Mouse (Mus musculus) embryonic facial prominence, embryonic 14.5 days (tissue): ENCODE measurements at regions not wholly inside any gene's neighbourhood (a gene's known extent, or its start where the extent isn't known, plus 50 kb on each side); places are given as distances from the start of the nearest gene placed in this dataset.

ENCODE experiments used
- ATAC-seq: fragments of 200-750 bp; cut with Nextera tagmentation; 2 replicates; pipeline ENCODE4 v1.8.0; 2017; ENCODE audit warnings: low read depth, moderate number of reproducible peaks, moderate TSS enrichment
- DNase-seq: peaks from one replicate; pipeline ENCODE4 v3.0.0-alpha.2; 2015; ENCODE audit warnings: low spot score
- H3K27ac ChIP-seq: fragments of 300-500 bp; sonication (generic); replicated peaks from 2 replicates; pipeline ENCODE4 v1.5.1; 2014; ENCODE audit warnings: low read depth, mild to moderate bottlenecking, low read length, moderate library complexity
- H3K27me3 ChIP-seq: fragments of 300-500 bp; sonication (generic); replicated peaks from 2 replicates; pipeline ENCODE4 v1.6.1; 2014; ENCODE audit warnings: low read length; ENCODE audit not compliant: control insufficient read depth, insufficient read depth
- H3K36me3 ChIP-seq: fragments of 300-500 bp; sonication (generic); 2 replicates; pipeline ENCODE4 v1.6.1; 2014; ENCODE audit warnings: low read length, mixed read lengths; ENCODE audit not compliant: control insufficient read depth, insufficient read depth
- H3K4me1 ChIP-seq: fragments of 300-500 bp; sonication (generic); 2 replicates; pipeline ENCODE4 v1.6.1; 2014; ENCODE audit warnings: antibody characterized with exemption, low read length; ENCODE audit not compliant: control insufficient read depth, insufficient read depth
- H3K4me2 ChIP-seq: fragments of 300-500 bp; sonication (generic); 2 replicates; pipeline ENCODE4 v1.6.1; 2014; ENCODE audit warnings: low read depth, mild to moderate bottlenecking, low read length, moderate library complexity, mixed read lengths
- H3K4me3 ChIP-seq: fragments of 300-500 bp; sonication (generic); 2 replicates; pipeline ENCODE4 v1.5.1; 2014; ENCODE audit warnings: low read depth, mild to moderate bottlenecking, low read length
- H3K9ac ChIP-seq: fragments of 300-500 bp; sonication (generic); 2 replicates; pipeline ENCODE4 v1.6.1; 2014; ENCODE audit warnings: low read depth, mild to moderate bottlenecking, low read length, moderate library complexity, mixed read lengths
- H3K9me3 ChIP-seq: fragments of 300-500 bp; sonication (generic); 2 replicates; pipeline ENCODE4 v1.6.1; 2016; ENCODE audit warnings: low read length; ENCODE audit not compliant: control insufficient read depth
- WGBS: fragments of 180-500 bp; shearing (Covaris S2); extraction: QIAGEN DNeasy Blood & Tissue Kit; methylation state at CpG from one replicate; pipeline ENCODE4 v1.1.7; 2014; 5-methylcytosine and 5-hydroxymethylcytosine counted together

DNA sequence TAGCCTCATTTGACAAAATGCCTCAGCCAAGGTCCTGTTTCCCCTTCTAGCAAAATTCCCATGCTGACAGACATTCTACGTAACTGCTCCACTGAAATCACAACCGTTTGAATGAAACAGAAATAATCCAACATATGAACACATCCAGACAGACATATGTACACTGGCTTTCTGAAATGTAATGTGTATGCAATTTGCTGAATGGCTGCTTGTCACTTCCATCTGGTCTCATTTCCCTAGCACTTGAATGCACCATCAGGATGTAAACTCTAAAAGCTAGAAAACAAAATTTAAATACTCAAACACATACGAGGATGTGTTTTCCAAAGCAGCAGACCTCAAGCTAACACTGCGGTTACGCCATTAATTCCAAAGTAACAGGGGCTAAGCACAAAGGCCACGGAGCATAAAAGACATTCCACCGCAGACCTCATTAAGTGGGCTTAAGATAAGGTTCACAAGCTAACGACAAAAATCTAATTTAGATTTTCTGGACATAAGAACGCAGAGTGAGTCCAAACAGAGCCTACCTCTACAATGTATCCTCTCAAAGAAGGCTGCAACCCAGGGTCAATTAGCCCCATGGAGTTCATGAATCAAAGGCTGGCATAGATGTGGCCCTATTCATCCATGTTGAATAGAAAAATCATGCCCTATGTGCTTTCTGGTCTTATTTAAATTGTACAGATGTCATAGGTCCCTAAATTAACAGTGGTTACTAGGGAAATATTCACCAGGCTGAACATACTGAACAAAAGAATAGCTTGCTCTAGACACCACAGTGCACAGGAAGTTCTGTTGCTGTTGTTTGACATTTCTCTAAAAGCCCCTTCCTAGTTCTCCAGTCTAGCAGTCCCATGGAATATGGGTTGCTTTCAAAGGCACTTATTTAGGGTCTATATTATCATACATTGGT is 630.5 kb downstream of the Nedd1 start:
- ATAC-seq, result no peak
- Histone ChIP-seq H3K9ac (no peak overlapping the region), H3K4me1 (no peaks in the 10 kb centered on the region), H3K4me3 (no peak overlapping the region), H3K4me2 (no peak overlapping the region), H3K27ac (no peak overlapping the region), H3K9me3 (no peaks in the 10 kb centered on the region), H3K36me3 (no peaks in the 10 kb centered on the region), H3K27me3 (no peaks in the 10 kb centered on the region)
- WGBS, result 66% methylated on average over 9 of the region's 9 CpGs
- no peak for DNase-seq

DNA sequence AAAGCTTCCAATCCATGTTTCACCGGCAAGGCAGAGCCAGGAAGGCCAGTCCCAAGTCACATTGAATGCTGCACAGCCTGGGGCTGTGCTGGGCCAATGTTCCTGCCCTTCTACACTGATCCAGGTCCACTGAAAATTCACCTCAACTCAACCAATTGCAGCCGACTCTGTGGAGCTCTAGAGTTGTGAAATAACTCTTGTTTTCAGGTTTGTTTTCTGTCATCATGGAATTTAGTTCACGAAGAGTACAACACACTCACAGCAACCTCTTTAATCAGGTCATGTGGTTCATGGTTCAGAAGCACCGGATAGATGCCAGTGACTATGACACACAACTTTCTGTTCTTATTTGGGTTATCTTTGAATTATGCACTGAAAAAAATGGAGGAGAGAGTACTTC is 640.1 kb downstream of the Nedd1 start:
- no peak overlapping the region for H3K9ac ChIP-seq
- peaks cover 3% of the 10 kb centered on the region; the same call in 1 of the 2 replicates for H3K4me1 ChIP-seq
- no peak overlapping the region for H3K4me3 ChIP-seq
- WGBS, result 82% methylated on average over 4 of the region's 4 CpGs
- H3K36me3 ChIP-seq, result no peaks in the 10 kb centered on the region
- H3K4me2 ChIP-seq, result no peak overlapping the region
- H3K27ac ChIP-seq, result no peak overlapping the region
- DNase-seq, result no peak
- H3K27me3 ChIP-seq, result no peaks in the 10 kb centered on the region
- ATAC-seq, result no peak
- no peaks in the 10 kb centered on the region for H3K9me3 ChIP-seq

DNA sequence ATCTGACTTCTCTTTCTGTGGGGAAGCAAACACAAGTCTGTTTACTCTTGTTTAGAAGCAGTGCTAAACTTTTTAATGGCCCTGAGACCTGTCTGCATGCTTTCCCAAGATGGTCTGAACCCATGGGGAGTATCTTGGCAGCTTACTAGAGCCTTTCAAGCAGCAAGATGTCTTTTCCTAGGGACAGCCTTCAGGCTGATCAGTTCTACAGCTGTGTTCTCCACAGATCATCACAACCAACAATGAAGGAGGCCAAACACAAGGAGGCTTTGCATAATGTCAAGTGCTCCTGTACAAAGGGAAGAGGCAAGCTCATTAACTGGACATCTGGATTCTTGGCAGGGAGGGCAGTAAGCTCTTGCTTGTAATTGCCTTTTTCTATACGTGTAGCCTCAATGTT is 641.0 kb downstream of the Nedd1 start:
- Histone ChIP-seq H3K4me3 (no peak overlapping the region), H3K4me1 (peaks cover 3% of the 10 kb centered on the region; the same call in 1 of the 2 replicates), H3K27ac (no peak overlapping the region), H3K9me3 (no peaks in the 10 kb centered on the region), H3K27me3 (no peaks in the 10 kb centered on the region), H3K36me3 (no peaks in the 10 kb centered on the region), H3K9ac (no peak overlapping the region), H3K4me2 (no peak overlapping the region)
- WGBS, result 56% methylated on average over 1 of the region's 1 CpGs
- DNase-seq (peak; percentile 34), ATAC-seq (peak; percentile 44; the same call in 1 of the 2 replicates)

DNA sequence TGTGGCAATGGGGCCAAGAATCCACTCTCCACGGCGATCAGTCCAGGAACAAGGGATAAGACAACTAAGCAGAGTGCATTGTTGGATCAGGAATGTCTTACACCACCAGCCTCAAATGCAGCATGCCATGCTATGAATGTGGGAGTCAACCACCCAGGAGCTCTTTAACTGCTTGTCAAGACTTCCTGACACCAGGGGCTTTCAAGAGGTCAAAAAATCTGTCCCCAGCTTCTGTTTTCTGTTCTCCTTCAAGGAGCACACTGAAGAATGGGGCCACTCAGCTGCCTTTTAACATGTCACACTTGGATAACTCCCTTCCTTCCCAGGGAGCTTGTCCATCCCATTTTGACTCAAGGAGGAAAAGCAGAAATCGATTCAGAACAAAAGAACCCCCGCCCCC is 642.8 kb downstream of the Nedd1 start:
- H3K27me3 ChIP-seq, result no peaks in the 10 kb centered on the region

DNA sequence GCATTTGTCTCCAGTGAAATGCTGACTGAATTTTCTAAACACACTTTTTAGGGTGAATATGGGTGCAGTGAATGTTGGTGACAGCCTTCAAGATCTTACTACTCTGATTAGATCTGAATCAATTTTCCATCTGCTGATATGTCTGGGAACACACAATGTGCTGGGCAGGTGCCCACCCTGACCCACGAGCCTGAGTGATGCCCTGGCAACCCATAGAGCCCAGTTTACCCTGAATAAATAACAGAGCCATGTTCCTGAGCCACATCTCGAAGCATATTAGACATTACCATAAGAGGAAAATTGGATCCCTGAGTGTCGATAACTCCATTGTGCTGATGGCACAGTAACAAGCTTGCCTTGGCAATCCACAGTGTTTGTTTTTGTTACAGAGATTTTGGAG is 644.9 kb downstream of the Nedd1 start:
- peaks cover 10% of the 10 kb centered on the region; the same call in 1 of the 2 replicates for H3K4me1 ChIP-seq
- ATAC-seq (no peak), DNase-seq (no peak)
- no peak overlapping the region for H3K4me3 ChIP-seq
- no peak overlapping the region for H3K9ac ChIP-seq
- H3K27me3 ChIP-seq, result no peaks in the 10 kb centered on the region
- H3K9me3 ChIP-seq, result no peaks in the 10 kb centered on the region
- H3K27ac ChIP-seq, result no peak overlapping the region
- no peak overlapping the region for H3K4me2 ChIP-seq
- no peaks in the 10 kb centered on the region for H3K36me3 ChIP-seq
- WGBS, result 75% methylated on average over 3 of the region's 3 CpGs

More for the DNA sequence above, 642.8 kb downstream of the Nedd1 start:
- H3K36me3 ChIP-seq, result no peaks in the 10 kb centered on the region
- no peak overlapping the region for H3K9ac ChIP-seq
- no peak overlapping the region for H3K27ac ChIP-seq
- ATAC-seq (no peak), DNase-seq (no peak)
- WGBS, result 43% methylated on average over 4 of the region's 4 CpGs
- H3K9me3 ChIP-seq, result no peaks in the 10 kb centered on the region
- peaks cover 3% of the 10 kb centered on the region; the same call in 1 of the 2 replicates for H3K4me1 ChIP-seq
- H3K4me2 ChIP-seq, result no peak overlapping the region
- H3K4me3 ChIP-seq, result no peak overlapping the region

DNA sequence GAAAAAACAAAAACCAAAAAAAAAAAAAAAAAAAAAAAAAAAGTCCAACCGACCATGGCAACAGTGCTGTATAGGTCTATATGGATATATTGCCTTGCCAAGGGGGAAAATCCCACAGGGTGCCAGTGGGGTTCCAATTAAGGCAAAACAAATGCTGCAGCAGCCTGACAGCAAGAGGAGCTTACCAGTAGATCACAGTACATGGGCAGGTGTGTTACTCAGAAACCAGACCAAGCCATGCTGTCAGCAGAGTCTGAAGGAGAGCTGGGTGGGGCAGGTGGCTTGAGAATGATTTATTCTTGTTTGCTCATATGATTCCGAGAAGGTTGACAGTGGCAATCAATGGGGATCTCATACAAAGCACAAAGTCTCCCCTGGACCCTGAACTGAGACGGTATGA is 645.5 kb downstream of the Nedd1 start:
- no peaks in the 10 kb centered on the region for H3K27me3 ChIP-seq
- ATAC-seq, result no peak
- no peak overlapping the region for H3K4me3 ChIP-seq
- WGBS, result 49% methylated on average over 3 of the region's 3 CpGs
- no peaks in the 10 kb centered on the region for H3K9me3 ChIP-seq
- H3K4me1 ChIP-seq, result peaks cover 10% of the 10 kb centered on the region; the same call in 1 of the 2 replicates
- no peak for DNase-seq
- H3K4me2 ChIP-seq, result no peak overlapping the region
- no peak overlapping the region for H3K9ac ChIP-seq
- H3K36me3 ChIP-seq, result no peaks in the 10 kb centered on the region
- no peak overlapping the region for H3K27ac ChIP-seq

DNA sequence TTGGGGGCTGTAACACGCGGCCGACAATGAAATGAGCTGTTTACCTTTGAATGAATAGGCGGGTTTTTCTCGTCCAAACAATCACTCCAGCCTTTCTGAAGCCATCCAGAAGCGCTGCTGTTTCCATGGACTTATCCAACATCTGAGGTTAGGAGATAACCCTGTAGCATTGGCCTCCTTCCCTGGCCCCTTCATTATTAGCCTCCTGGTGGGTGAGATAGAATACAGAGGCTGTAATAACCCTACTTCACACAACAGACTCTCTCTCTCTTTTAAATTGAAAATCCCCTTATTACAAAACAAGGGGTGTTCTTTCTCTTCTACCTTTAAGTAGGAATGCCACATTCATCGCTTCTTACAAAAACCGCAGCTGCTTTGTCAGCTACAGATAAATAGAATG is 646.8 kb downstream of the Nedd1 start:
- H3K27me3 ChIP-seq, result no peaks in the 10 kb centered on the region
- H3K4me2 ChIP-seq, result no peak overlapping the region
- H3K4me3 ChIP-seq, result no peak overlapping the region
- 65% methylated on average over 8 of the region's 8 CpGs for WGBS
- no peak for ATAC-seq
- H3K36me3 ChIP-seq, result no peaks in the 10 kb centered on the region
- H3K27ac ChIP-seq, result no peak overlapping the region
- no peak for DNase-seq
- no peaks in the 10 kb centered on the region for H3K9me3 ChIP-seq
- H3K9ac ChIP-seq, result no peak overlapping the region
- peaks cover 7% of the 10 kb centered on the region; the same call in 1 of the 2 replicates for H3K4me1 ChIP-seq

DNA sequence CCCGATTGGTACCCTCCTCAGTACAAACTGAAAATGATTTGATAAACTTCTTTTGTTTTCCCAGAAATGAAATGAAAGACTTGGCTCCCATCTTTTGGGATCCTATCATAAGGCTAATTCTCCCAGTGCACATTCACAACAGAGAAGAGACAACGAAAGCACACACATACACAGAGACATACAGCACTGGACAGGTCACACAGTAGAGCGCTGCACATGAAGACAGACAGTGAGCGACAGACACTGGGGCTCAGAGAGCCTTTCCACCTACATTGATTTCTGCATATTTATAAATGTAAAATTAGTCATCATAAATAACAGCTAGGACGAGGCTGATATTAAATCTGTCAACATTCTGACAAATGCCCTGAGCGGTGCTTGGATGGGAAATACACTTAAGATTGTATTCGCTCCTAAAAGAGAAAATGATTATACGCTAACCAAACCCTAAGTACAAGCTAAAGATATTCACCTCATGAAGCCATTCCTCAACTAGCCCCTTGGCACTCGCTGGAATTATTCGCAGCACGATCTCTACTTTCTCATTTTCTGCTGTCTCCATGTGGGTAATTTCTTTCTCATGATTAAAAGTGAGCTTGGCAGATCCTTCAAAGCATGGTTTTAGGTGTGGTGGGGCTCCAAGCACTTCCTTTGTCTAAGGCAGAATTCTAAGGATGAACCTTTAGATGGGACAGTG is 647.4 kb downstream of the Nedd1 start:
- H3K9ac ChIP-seq, result no peak overlapping the region
- no peak overlapping the region for H3K27ac ChIP-seq
- 76% methylated on average over 11 of the region's 11 CpGs for WGBS
- ATAC-seq (no peak), DNase-seq (no peak)
- H3K4me2 ChIP-seq, result no peak overlapping the region
- no peaks in the 10 kb centered on the region for H3K36me3 ChIP-seq
- H3K9me3 ChIP-seq, result no peaks in the 10 kb centered on the region
- 0 out of 2 replicates have a peak, but pooled peaks cover 7% of the 10 kb centered on the region for H3K4me1 ChIP-seq
- H3K4me3 ChIP-seq, result no peak overlapping the region
- H3K27me3 ChIP-seq, result no peaks in the 10 kb centered on the region
